Mouse (Mus musculus) R1 (cell line): ENCODE results near the gene H2-DMb2.
A peak's percentile ranks its signal among the peaks of the same experiment; 100 is the strongest.

Source experiments
- DNase-seq: peaks from one replicate; pipeline ENCODE4 v3.0.0-alpha.2; 2018; ENCODE audit warnings: low read depth, low spot score

Gene H2-DMb2

GRCm38 (mm10) chr17:34179019-34179418, 35.9 kb downstream of the H2-DMb2 start:
- no peak for DNase-seq

- DNase-seq, result no peak
These were observed 37.1 kb downstream of the H2-DMb2 start for GRCm38 (mm10) chr17:34179913-34180859.

- no peak for DNase-seq
These were observed 40.6 kb downstream of the H2-DMb2 start for GRCm38 (mm10) chr17:34183564-34184219.

- no peak for DNase-seq
These were observed 42.4 kb downstream of the H2-DMb2 start for GRCm38 (mm10) chr17:34185526-34185925.

GRCm38 (mm10) chr17:34186885-34187260, 43.8 kb downstream of the H2-DMb2 start:
- DNase-seq, result no peak

GRCm38 (mm10) chr17:34187261-34187916, 44.3 kb downstream of the H2-DMb2 start, which contains the start of the genes Tap1 and Psmb9:
TSS of gene Tap1 (plus strand) at chr17:34187553.
TSS of gene Psmb9 (minus strand) at chr17:34187764.
- peak; percentile 97 for DNase-seq

GRCm38 (mm10) chr17:34188010-34188409, 44.9 kb downstream of the H2-DMb2 start:
- DNase-seq, result no peak

GRCm38 (mm10) chr17:34188986-34189385, 45.9 kb downstream of the H2-DMb2 start:
- DNase-seq, result no peak

- DNase-seq, result peak; percentile 67
These were observed 49.7 kb downstream of the H2-DMb2 start for GRCm38 (mm10) chr17:34192852-34193251.

- DNase-seq, result no peak
These were observed 50.4 kb downstream of the H2-DMb2 start for GRCm38 (mm10) chr17:34193468-34193867.

- DNase-seq, result no peak
These were observed 51.6 kb downstream of the H2-DMb2 start for GRCm38 (mm10) chr17:34194723-34195122.

- DNase-seq, result no peak
These were observed 53.4 kb downstream of the H2-DMb2 start for GRCm38 (mm10) chr17:34196491-34196890.

- DNase-seq, result peak; percentile 82
These were observed 54.1 kb downstream of the H2-DMb2 start, which contains the start of gene Psmb8 for GRCm38 (mm10) chr17:34196941-34197894. TSS of gene Psmb8 (plus strand) at chr17:34197721.

- DNase-seq, result no peak
These were observed 54.9 kb downstream of the H2-DMb2 start for GRCm38 (mm10) chr17:34197904-34198520.

GRCm38 (mm10) chr17:34198521-34198912, 55.4 kb downstream of the H2-DMb2 start:
- DNase-seq, result no peak

- DNase-seq, result no peak
These were observed 56.0 kb downstream of the H2-DMb2 start for GRCm38 (mm10) chr17:34199050-34199619.

GRCm38 (mm10) chr17:34200047-34200446, 56.9 kb downstream of the H2-DMb2 start:
- no peak for DNase-seq

GRCm38 (mm10) chr17:34200772-34201505, 57.8 kb downstream of the H2-DMb2 start:
- no peak for DNase-seq
